Mouse (Mus musculus): ENCODE data around the gene Nudt3. TPM values are rescaled to one million over a fixed set of nuclear protein-coding genes. Genes with fewer than 3 reads are reported as not detected.

The Nudt3 gene
- polyA plus RNA-seq, 2 experiments: 10.7 to 20.9 TPM

- Histone ChIP-seq H3K4me1 (replicated peaks; ENCODE audit: control insufficient read depth in 2 of 2, insufficient read depth in 2 of 2, low read length in 1 of 2) (no peaks in the 10 kb centered on the region; a peak in 1 of 4 replicates), H3K27ac (no peak overlapping the region), H3K36me3 (replicated peaks; ENCODE audit: control insufficient read depth, insufficient read depth, low read depth) (no peaks in the 10 kb centered on the region), H3K4me2 (ENCODE audit: low read depth) (no peak overlapping the region), H3K9ac (replicated peaks) (no peak overlapping the region), H3K27me3 (ENCODE audit: control insufficient read depth, insufficient read depth, low read length) (no peaks in the 10 kb centered on the region), H3K9me3 (ENCODE audit: control insufficient read depth, low read length) (no peaks in the 10 kb centered on the region), H3K4me3 (ENCODE audit: insufficient read depth in 1 of 2, low read depth in 2 of 2, low read length in 2 of 2) (no peak overlapping the region)
- TF ChIP-seq EP300 (IDR thresholded peaks at IDR 0.05; ENCODE audit: low read depth): no peak
- no peak for TF ChIP-seq CTCF (IDR thresholded peaks at IDR 0.05; ENCODE audit: low read depth)
- ATAC-seq (ENCODE audit: insufficient read depth) (no peak), DNase-seq (ENCODE audit: low read depth in 3 of 3, low spot score in 3 of 3) (no peak)
- 52% methylated on average over 9 of the region's 9 CpGs for WGBS (ENCODE audit: insufficient replicate concordance)
Observed at GRCm38 (mm10) chr17:27547253-27547868, 75.9 kb downstream of the Nudt3 start.

GRCm38 (mm10) chr17:27546574-27547085 lies 76.7 kb downstream of the Nudt3 start:
- no peak for TF ChIP-seq CTCF (IDR thresholded peaks at IDR 0.05; ENCODE audit: low read depth)
- no peak for TF ChIP-seq EP300 (IDR thresholded peaks at IDR 0.05; ENCODE audit: low read depth)

GRCm38 (mm10) chr17:27545991-27546390 lies 77.3 kb downstream of the Nudt3 start:
- Histone ChIP-seq H3K9ac (replicated peaks) (no peak overlapping the region), H3K4me2 (ENCODE audit: low read depth) (no peak overlapping the region), H3K4me3 (ENCODE audit: insufficient read depth in 1 of 2, low read depth in 2 of 2, low read length in 2 of 2) (no peak overlapping the region), H3K4me1 (replicated peaks; ENCODE audit: control insufficient read depth in 2 of 2, insufficient read depth in 2 of 2, low read length in 1 of 2) (0 out of 4 replicates have a peak, but pooled peaks cover 0 to 2% of the 10 kb centered on the region in 2 experiments), H3K27me3 (ENCODE audit: control insufficient read depth, insufficient read depth, low read length) (no peaks in the 10 kb centered on the region), H3K36me3 (replicated peaks; ENCODE audit: control insufficient read depth, insufficient read depth, low read depth) (no peaks in the 10 kb centered on the region), H3K9me3 (ENCODE audit: control insufficient read depth, low read length) (no peaks in the 10 kb centered on the region), H3K27ac (no peak overlapping the region)
- no peak for DNase-seq (ENCODE audit: low read depth in 3 of 3, low spot score in 3 of 3)
- WGBS (ENCODE audit: insufficient replicate concordance): 40% methylated on average over 12 of the region's 12 CpGs
- TF ChIP-seq CTCF (IDR thresholded peaks at IDR 0.05; ENCODE audit: low read depth): no peak
- ATAC-seq (ENCODE audit: insufficient read depth): no peak

More at GRCm38 (mm10) chr17:27546574-27547085, 76.7 kb downstream of the Nudt3 start:
- DNase-seq (ENCODE audit: low read depth in 3 of 3, low spot score in 3 of 3) (no peak), ATAC-seq (ENCODE audit: insufficient read depth) (no peak)
- H3K9me3 ChIP-seq (ENCODE audit: control insufficient read depth, low read length): no peaks in the 10 kb centered on the region
- no peak overlapping the region for H3K4me2 ChIP-seq (ENCODE audit: low read depth)
- H3K36me3 ChIP-seq (replicated peaks; ENCODE audit: control insufficient read depth, insufficient read depth, low read depth): no peaks in the 10 kb centered on the region
- H3K4me3 ChIP-seq (ENCODE audit: insufficient read depth in 1 of 2, low read depth in 2 of 2, low read length in 2 of 2): no peak overlapping the region
- H3K4me1 ChIP-seq (replicated peaks; ENCODE audit: control insufficient read depth in 2 of 2, insufficient read depth in 2 of 2, low read length in 1 of 2): no peaks in the 10 kb centered on the region; a peak in 1 of 4 replicates
- no peak overlapping the region for H3K9ac ChIP-seq (replicated peaks)
- H3K27me3 ChIP-seq (ENCODE audit: control insufficient read depth, insufficient read depth, low read length): no peaks in the 10 kb centered on the region
- 60% methylated on average over 7 of the region's 7 CpGs for WGBS (ENCODE audit: insufficient replicate concordance)
- H3K27ac ChIP-seq: no peak overlapping the region

GRCm38 (mm10) chr17:27544551-27544950 lies 78.7 kb downstream of the Nudt3 start:
- no peaks in the 10 kb centered on the region for H3K36me3 ChIP-seq (replicated peaks; ENCODE audit: control insufficient read depth, insufficient read depth, low read depth)
- WGBS (ENCODE audit: insufficient replicate concordance): 69% methylated on average over 11 of the region's 11 CpGs
- H3K4me3 ChIP-seq (ENCODE audit: insufficient read depth in 1 of 2, low read depth in 2 of 2, low read length in 2 of 2): no peak overlapping the region
- no peak overlapping the region for H3K9ac ChIP-seq (replicated peaks)
- ATAC-seq (ENCODE audit: insufficient read depth): no peak
- H3K9me3 ChIP-seq (ENCODE audit: control insufficient read depth, low read length): no peaks in the 10 kb centered on the region
- no peak overlapping the region for H3K4me2 ChIP-seq (ENCODE audit: low read depth)
- H3K27ac ChIP-seq: no peak overlapping the region
- TF ChIP-seq EP300 (IDR thresholded peaks at IDR 0.05; ENCODE audit: low read depth): no peak
- TF ChIP-seq CTCF (IDR thresholded peaks at IDR 0.05; ENCODE audit: low read depth): no peak
- DNase-seq (ENCODE audit: low read depth in 3 of 3, low spot score in 3 of 3): no peak
- H3K4me1 ChIP-seq (replicated peaks; ENCODE audit: control insufficient read depth in 2 of 2, insufficient read depth in 2 of 2, low read length in 1 of 2): 0 out of 4 replicates have a peak, but pooled peaks cover 0 to 2% of the 10 kb centered on the region in 2 experiments
- H3K27me3 ChIP-seq (ENCODE audit: control insufficient read depth, insufficient read depth, low read length): no peaks in the 10 kb centered on the region

GRCm38 (mm10) chr17:27541984-27542383 lies 81.3 kb downstream of the Nudt3 start:
- DNase-seq (ENCODE audit: low read depth in 3 of 3, low spot score in 3 of 3) (no peak), ATAC-seq (ENCODE audit: insufficient read depth) (no peak)
- Histone ChIP-seq H3K27ac (no peak overlapping the region), H3K36me3 (replicated peaks; ENCODE audit: control insufficient read depth, insufficient read depth, low read depth) (no peaks in the 10 kb centered on the region), H3K9ac (replicated peaks) (no peak overlapping the region), H3K4me2 (ENCODE audit: low read depth) (no peak overlapping the region), H3K4me3 (ENCODE audit: insufficient read depth in 1 of 2, low read depth in 2 of 2, low read length in 2 of 2) (no peak overlapping the region), H3K9me3 (ENCODE audit: control insufficient read depth, low read length) (no peaks in the 10 kb centered on the region), H3K4me1 (replicated peaks; ENCODE audit: control insufficient read depth in 2 of 2, insufficient read depth in 2 of 2, low read length in 1 of 2) (0 out of 4 replicates have a peak, but pooled peaks cover 0 to 2% of the 10 kb centered on the region in 2 experiments), H3K27me3 (ENCODE audit: control insufficient read depth, insufficient read depth, low read length) (no peaks in the 10 kb centered on the region)
- TF ChIP-seq CTCF (IDR thresholded peaks at IDR 0.05; ENCODE audit: low read depth) (no peak), EP300 (IDR thresholded peaks at IDR 0.05; ENCODE audit: low read depth) (no peak)
- WGBS (ENCODE audit: insufficient replicate concordance): 68% methylated on average over 3 of the region's 3 CpGs
